ENCODE assay signal across 17 mouse cellular contexts in genomic region chr19:29518922-29519321, GRCm38 (mm10).
"Had no signal": no experiment of that assay in that cellular context is flagged by ENCODE, and none has a peak within 500 bp of the region (broad histone marks: within the 10 kb centered on the region; RNA-seq: fewer than 3 reads in every experiment).

No protein-coding gene starts in this region.

- H3K9me3 ChIP-seq: lung, embryonic 15.5 days; midbrain, embryonic 15.5 days; neural tube, embryonic 12.5 days had no signal

- H3K9ac ChIP-seq: liver, postnatal 0 days; lung, embryonic 15.5 days; midbrain, embryonic 13.5 days; midbrain, embryonic 15.5 days; neural tube, embryonic 12.5 days had no signal

- DNase-seq: liver, postnatal 0 days; lung, postnatal 14 days; lung, postnatal 36 days; right cerebral cortex, postnatal 25 days; right cerebral cortex, postnatal 4 days; spleen, adult 18-20 months; thymus, adult 18-20 months; thymus, postnatal 14 days; thymus, postnatal 36 days had no signal

- H3K27me3 ChIP-seq: lung, embryonic 15.5 days; megakaryocyte, embryonic 14.5 days; midbrain, embryonic 13.5 days; midbrain, embryonic 15.5 days; neural tube, embryonic 12.5 days had no signal

- H3K27ac ChIP-seq: lung, embryonic 15.5 days; macrophage; midbrain, embryonic 13.5 days; midbrain, embryonic 15.5 days; neural tube, embryonic 12.5 days had no signal

- H3K36me3 ChIP-seq: lung, embryonic 15.5 days; midbrain, embryonic 13.5 days; midbrain, embryonic 15.5 days; neural tube, embryonic 12.5 days had no signal

- ATAC-seq: liver, postnatal 0 days; lung, postnatal 0 days; midbrain, embryonic 13.5 days; midbrain, embryonic 15.5 days had no signal

- H3K4me2 ChIP-seq: lung, embryonic 15.5 days; midbrain, embryonic 11.5 days; midbrain, embryonic 13.5 days; midbrain, embryonic 15.5 days; neural tube, embryonic 12.5 days had no signal

- H3K4me3 ChIP-seq: lung, embryonic 15.5 days; megakaryocyte, embryonic 14.5 days; midbrain, embryonic 13.5 days; midbrain, embryonic 15.5 days; neural tube, embryonic 12.5 days had no signal
